Mouse (Mus musculus): Measurements from ENCODE around the gene Tedc2. TPM values are rescaled to one million over a fixed set of nuclear protein-coding genes. Genes with fewer than 3 reads are reported as not detected.

Gene Tedc2
- total and polyA plus RNA-seq, 3 experiments = 2.0 to 3.8 (median 2.0) TPM

- H3K36me3 ChIP-seq (ENCODE audit: control insufficient read depth, insufficient read depth, low read length) = no peaks in the 10 kb centered on the region
- H3K4me3 ChIP-seq = peak overlapping the region; percentile 59
- H3K27me3 ChIP-seq (ENCODE audit: control insufficient read depth, insufficient read depth, low read length) = no peaks in the 10 kb centered on the region
- no peak overlapping the region for H3K27ac ChIP-seq
- DNase-seq = peak; percentile 61 to 63
- no peaks in the 10 kb centered on the region for H3K79me2 ChIP-seq (replicated peaks; ENCODE audit: control insufficient read depth, insufficient read depth, low read length)
- TF ChIP-seq CTCF (IDR thresholded peaks at IDR 0.05) = peak; percentile 25
- no peak for TF ChIP-seq POLR2A (IDR thresholded peaks at IDR 0.05; ENCODE audit: insufficient read depth, low read depth, low read length)
- TF ChIP-seq EP300 (IDR thresholded peaks at IDR 0.05; ENCODE audit: insufficient read depth, low read depth, low read length) = no peak
- H3K9ac ChIP-seq (ENCODE audit: low read depth, low read length) = peak overlapping the region; percentile 21
- 13% methylated on average over 62 of the region's 62 CpGs for WGBS
- H3K4me1 ChIP-seq (ENCODE audit: control insufficient read depth, insufficient read depth, low read length) = peaks cover 18% of the 10 kb centered on the region
- intact Hi-C loops (cut with DNase I) = loop anchor here (1.0 kb wide), 1 partner anchor 14 kb away; the partner anchor contains the start of gene Tedc2
Observed at GRCm38 (mm10) chr17:24206451-24207351, 13.9 kb downstream of the Tedc2 start.

GRCm38 (mm10) chr17:24205908-24206361 is 14.7 kb downstream of the Tedc2 start:
- Histone ChIP-seq H3K9ac (ENCODE audit: low read depth, low read length) (peak overlapping the region; percentile 27), H3K27ac (peak overlapping the region; percentile 69), H3K27me3 (ENCODE audit: control insufficient read depth, insufficient read depth, low read length) (no peaks in the 10 kb centered on the region), H3K79me2 (replicated peaks; ENCODE audit: control insufficient read depth, insufficient read depth, low read length) (no peaks in the 10 kb centered on the region), H3K36me3 (ENCODE audit: control insufficient read depth, insufficient read depth, low read length) (no peaks in the 10 kb centered on the region), H3K4me1 (ENCODE audit: control insufficient read depth, insufficient read depth, low read length) (peaks cover 18% of the 10 kb centered on the region), H3K4me3 (peak overlapping the region; percentile 59)
- WGBS = 6% methylated on average over 15 of the region's 15 CpGs
- TF ChIP-seq POLR2A (IDR thresholded peaks at IDR 0.05; ENCODE audit: insufficient read depth, low read depth, low read length) (no peak), EP300 (IDR thresholded peaks at IDR 0.05; ENCODE audit: insufficient read depth, low read depth, low read length) (no peak), CTCF (IDR thresholded peaks at IDR 0.05) (no peak)
- DNase-seq = peak in 1 of 2 experiments; percentile 19
- intact Hi-C loops (cut with DNase I) = loop anchor here (2.0 kb wide), 1 partner anchor 45 kb away; the partner anchor contains the start of gene Ccnf

- peaks cover 18% of the 10 kb centered on the region for H3K4me1 ChIP-seq (ENCODE audit: control insufficient read depth, insufficient read depth, low read length)
- peak within 1 kb of the TSS; percentile 59 for H3K4me3 ChIP-seq
- peak; percentile 94 to 95 for DNase-seq
- intact Hi-C loops (cut with DNase I) = loop anchor here (2.0 kb wide), 1 partner anchor 45 kb away; the partner anchor contains the start of gene Ccnf
- TF ChIP-seq CTCF (IDR thresholded peaks at IDR 0.05) (no peak), EP300 (IDR thresholded peaks at IDR 0.05; ENCODE audit: insufficient read depth, low read depth, low read length) (no peak), POLR2A (IDR thresholded peaks at IDR 0.05; ENCODE audit: insufficient read depth, low read depth, low read length) (peak; percentile 61)
- under 1% methylated on average over 65 of the region's 65 CpGs for WGBS
- H3K36me3 ChIP-seq (ENCODE audit: control insufficient read depth, insufficient read depth, low read length) = no peaks in the 10 kb centered on the region
- H3K79me2 ChIP-seq (replicated peaks; ENCODE audit: control insufficient read depth, insufficient read depth, low read length) = no peaks in the 10 kb centered on the region
- peak within 1 kb of the TSS; percentile 88 for H3K9ac ChIP-seq (ENCODE audit: low read depth, low read length)
- peak within 1 kb of the TSS; percentile 69 for H3K27ac ChIP-seq
- no peaks in the 10 kb centered on the region for H3K27me3 ChIP-seq (ENCODE audit: control insufficient read depth, insufficient read depth, low read length)
Observed at GRCm38 (mm10) chr17:24205284-24205888, 15.3 kb downstream of the Tedc2 start, which contains the start of gene Tbc1d24. Gene Tbc1d24, minus strand, starts transcription at chr17:24205562.

- Histone ChIP-seq H3K4me1 (ENCODE audit: control insufficient read depth, insufficient read depth, low read length) (peaks cover 18% of the 10 kb centered on the region), H3K27ac (peak overlapping the region; percentile 69), H3K79me2 (replicated peaks; ENCODE audit: control insufficient read depth, insufficient read depth, low read length) (no peaks in the 10 kb centered on the region), H3K27me3 (ENCODE audit: control insufficient read depth, insufficient read depth, low read length) (no peaks in the 10 kb centered on the region), H3K9ac (ENCODE audit: low read depth, low read length) (peak overlapping the region; percentile 88), H3K4me3 (peak overlapping the region; percentile 59), H3K36me3 (ENCODE audit: control insufficient read depth, insufficient read depth, low read length) (no peaks in the 10 kb centered on the region)
- TF ChIP-seq EP300 (IDR thresholded peaks at IDR 0.05; ENCODE audit: insufficient read depth, low read depth, low read length) (no peak), POLR2A (IDR thresholded peaks at IDR 0.05; ENCODE audit: insufficient read depth, low read depth, low read length) (no peak)
- intact Hi-C loops (cut with DNase I) = loop anchor here (2.0 kb wide), 1 partner anchor 46 kb away; the partner anchor contains the start of gene Ccnf
- 4% methylated on average over 7 of the region's 7 CpGs for WGBS
- no peak for DNase-seq
Observed at GRCm38 (mm10) chr17:24204846-24205245, 15.8 kb downstream of the Tedc2 start.

DNA sequence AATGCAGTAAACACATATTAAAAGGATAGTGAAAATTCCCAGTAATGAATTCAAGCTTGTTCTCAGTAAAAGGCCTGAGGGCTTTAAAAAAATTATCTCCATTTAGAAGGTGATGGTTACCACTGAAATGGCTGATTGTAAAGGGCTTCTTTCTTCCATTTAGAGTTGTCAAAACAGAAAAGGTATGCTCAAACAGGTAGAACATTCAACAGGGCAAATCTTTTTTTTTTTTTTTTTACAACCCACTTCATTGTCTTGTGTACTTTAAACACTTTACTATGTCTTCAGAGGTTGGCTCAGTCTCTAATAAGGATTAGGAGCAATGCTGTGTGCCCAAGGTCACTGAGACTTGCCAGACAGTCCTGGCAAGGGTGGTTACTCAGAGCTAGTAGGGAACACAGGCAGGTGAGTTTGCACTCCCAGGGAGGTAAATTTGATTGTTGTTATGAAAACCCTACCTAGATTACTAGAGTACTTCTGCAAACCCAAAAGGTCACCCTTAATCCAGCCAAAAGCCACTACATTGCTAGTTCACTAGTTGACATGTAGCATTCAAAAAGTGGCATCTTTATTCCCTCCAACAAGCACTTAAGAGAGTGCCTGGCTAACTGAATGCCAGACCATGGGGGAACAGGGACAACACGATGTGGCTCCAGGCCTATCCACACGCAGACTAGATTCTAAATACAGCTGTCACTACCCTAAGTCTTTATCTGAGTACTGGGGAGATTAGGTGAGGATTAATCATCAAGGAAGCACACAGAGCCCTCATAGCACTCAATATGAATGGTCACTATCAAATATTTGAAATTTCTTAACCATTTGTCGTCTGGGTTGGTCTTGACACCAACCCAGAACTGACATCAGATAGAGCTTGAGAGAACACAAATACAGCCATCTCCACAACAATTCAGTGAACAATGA is 16.8 kb downstream of the Tedc2 start:
- H3K4me3 ChIP-seq = no peak overlapping the region
- no peaks in the 10 kb centered on the region for H3K27me3 ChIP-seq (ENCODE audit: control insufficient read depth, insufficient read depth, low read length)
- intact Hi-C loops (cut with DNase I) = loop anchor here (2.0 kb wide), 1 partner anchor 47 kb away; the partner anchor contains the start of gene Ccnf
- peaks cover 19% of the 10 kb centered on the region for H3K4me1 ChIP-seq (ENCODE audit: control insufficient read depth, insufficient read depth, low read length)
- no peaks in the 10 kb centered on the region for H3K36me3 ChIP-seq (ENCODE audit: control insufficient read depth, insufficient read depth, low read length)
- no peak for TF ChIP-seq POLR2A (IDR thresholded peaks at IDR 0.05; ENCODE audit: insufficient read depth, low read depth, low read length)
- TF ChIP-seq CTCF (IDR thresholded peaks at IDR 0.05) = no peak
- TF ChIP-seq EP300 (IDR thresholded peaks at IDR 0.05; ENCODE audit: insufficient read depth, low read depth, low read length) = no peak
- no peak for DNase-seq
- H3K9ac ChIP-seq (ENCODE audit: low read depth, low read length) = no peak overlapping the region
- no peak overlapping the region for H3K27ac ChIP-seq
- no peaks in the 10 kb centered on the region for H3K79me2 ChIP-seq (replicated peaks; ENCODE audit: control insufficient read depth, insufficient read depth, low read length)
- 48% methylated on average over 3 of the region's 3 CpGs for WGBS
